ENCODE assay signal across 19 mouse cellular contexts in the genomic region with DNA sequence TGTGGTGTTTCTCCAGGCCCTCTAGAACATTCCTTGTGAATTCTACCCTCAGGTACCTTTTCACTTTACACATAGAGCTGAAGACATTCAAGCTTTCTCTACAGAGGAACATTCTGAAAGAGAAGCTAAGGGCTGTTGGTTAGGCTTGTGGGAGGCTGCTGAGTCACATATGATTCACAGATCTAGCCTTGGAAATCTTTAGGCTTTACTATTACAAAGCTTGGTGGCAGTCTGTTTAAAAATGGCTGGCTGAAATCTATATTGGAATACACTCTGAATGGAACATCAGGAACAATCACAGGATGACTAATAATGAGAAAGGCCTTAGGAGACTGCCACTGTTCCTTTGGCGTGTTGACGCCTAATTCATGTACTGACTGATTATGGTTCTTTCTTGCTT.
DNase-seq lines count a peak whose midpoint lies in the region; ATAC-seq and TF ChIP-seq lines count a peak whose summit lies in the region.
"Had no signal": no experiment of that assay in that cellular context is flagged by ENCODE, and none has a peak within 500 bp of the region (broad histone marks: within the 10 kb centered on the region; RNA-seq: fewer than 3 reads in every experiment).

No protein-coding gene starts in this region.

- ATAC-seq in frontal cortex, adult (ENCODE audit: low TSS enrichment), result peak; percentile 92
- ATAC-seq in forebrain, embryonic 12.5 days (ENCODE audit: low FRiP score), result no peak
- ATAC-seq: forebrain, embryonic 15.5 days; hindbrain, embryonic 16.5 days had no signal

- H3K4me2 ChIP-seq in forebrain, embryonic 12.5 days, result no peak overlapping the region
- H3K4me2 ChIP-seq: forebrain, embryonic 15.5 days; limb, embryonic 15.5 days; neural tube, embryonic 12.5 days had no signal

- no peak overlapping the region for H3K9ac ChIP-seq in forebrain, embryonic 12.5 days
- H3K9ac ChIP-seq: forebrain, embryonic 15.5 days; limb, embryonic 15.5 days; neural tube, embryonic 12.5 days had no signal

- no peak for DNase-seq in frontal cortex, postnatal 14 days (ENCODE audit: low spot score in 2 of 2)
- peak; percentile 43 to 47 for DNase-seq in left cerebral cortex, adult 18-20 months (ENCODE audit: low spot score in 2 of 2)
- DNase-seq in left cerebral cortex, postnatal 10 days (ENCODE audit: extremely low spot score in 1 of 2, low spot score in 2 of 2), result no peak
- DNase-seq in left cerebral cortex, postnatal 14 days (ENCODE audit: low spot score in 2 of 2), result peak; percentile 32 to 49
- DNase-seq in kidney, postnatal 4 days, result no peak
- DNase-seq: cerebellum, adult 18-20 months; cerebellum, postnatal 36 days; gastrocnemius, postnatal 36 days; kidney, adult 11 months; kidney, postnatal 25 days; lung, postnatal 10 days; thymus, postnatal 25 days had no signal

- H3K27me3 ChIP-seq in C2C12 (ENCODE audit: control insufficient read depth, insufficient read depth, insufficient read length), result no peaks in the 10 kb centered on the region
- peaks cover 16% of the 10 kb centered on the region for H3K27me3 ChIP-seq in forebrain, embryonic 12.5 days
- H3K27me3 ChIP-seq: forebrain, embryonic 15.5 days; limb, embryonic 15.5 days had no signal

- no peak overlapping the region for H3K4me3 ChIP-seq in C2C12 (ENCODE audit: insufficient read depth, poor library complexity, severe bottlenecking)
- H3K4me3 ChIP-seq in forebrain, embryonic 12.5 days (replicated peaks), result no peak overlapping the region
- H3K4me3 ChIP-seq: forebrain, embryonic 15.5 days; limb, embryonic 15.5 days; neural tube, embryonic 12.5 days had no signal

- H3K27ac ChIP-seq in forebrain, embryonic 12.5 days, result no peak overlapping the region
- H3K27ac ChIP-seq: forebrain, embryonic 15.5 days; limb, embryonic 15.5 days; neural tube, embryonic 12.5 days had no signal

- no peak for TF ChIP-seq CTCF in C2C12 (IDR thresholded peaks at IDR 0.05; ENCODE audit: control insufficient read depth, insufficient read depth, insufficient read length)

- no peaks in the 10 kb centered on the region for H3K36me3 ChIP-seq in C2C12 (ENCODE audit: control insufficient read depth, insufficient read depth)
- no peaks in the 10 kb centered on the region for H3K36me3 ChIP-seq in forebrain, embryonic 12.5 days (replicated peaks)
- H3K36me3 ChIP-seq: forebrain, embryonic 15.5 days; limb, embryonic 15.5 days; neural tube, embryonic 12.5 days had no signal

- H3K9me3 ChIP-seq in forebrain, embryonic 12.5 days, result no peaks in the 10 kb centered on the region
- H3K9me3 ChIP-seq: forebrain, embryonic 15.5 days; limb, embryonic 15.5 days; neural tube, embryonic 12.5 days had no signal

- WGBS in forebrain, embryonic 12.5 days, result 83% methylated on average over 2 of the region's 2 CpGs

- peaks cover 29% of the 10 kb centered on the region for H3K4me1 ChIP-seq in forebrain, embryonic 12.5 days
- H3K4me1 ChIP-seq: limb, embryonic 15.5 days had no signal

- peaks cover 30% of the 10 kb centered on the region for H3K79me2 ChIP-seq in C2C12 (ENCODE audit: control insufficient read depth, insufficient read depth)

- intact Hi-C loops in left cerebral cortex, postnatal 10 days (cut with DNase I), result no loop called here
- intact Hi-C loops in left cerebral cortex, postnatal 14 days (cut with DNase I), result loop anchor here (5.0 kb wide), 1 partner anchor 64 kb away; no protein-coding TSS in a partner anchor

- no peak overlapping the region for H3ac ChIP-seq in C2C12 (ENCODE audit: control insufficient read depth, insufficient read length, low read depth)

- peaks cover 2% of the 10 kb centered on the region for H3K79me3 ChIP-seq in C2C12 (ENCODE audit: low read depth)

TF ChIP-seq in C2C12, 6 proteins besides CTCF, POLR2A, EP300 and RAD21:
- TF ChIP-seq MYOG (IDR thresholded peaks at IDR 0.05; ENCODE audit: control insufficient read depth, extremely low read depth, insufficient read length) (no peak), MYOD1 (IDR thresholded peaks at IDR 0.05; ENCODE audit: control insufficient read depth, insufficient read length, low read depth) (no peak), CEBPB (IDR thresholded peaks at IDR 0.05; ENCODE audit: low read depth) (no peak), MAX (IDR thresholded peaks at IDR 0.05) (no peak), FOSL1 (IDR thresholded peaks at IDR 0.05; ENCODE audit: insufficient read depth, low read length, poor library complexity, severe bottlenecking) (peak; percentile 79)

Comparison
In these comparisons a context has a peak if more than half of its experiments do, and no peak if none do; other contexts are left out.
1. DNase-seq: peak in left cerebral cortex, adult 18-20 months (2 of 2) and left cerebral cortex, postnatal 14 days (2 of 2); none in frontal cortex, postnatal 14 days (0 of 2), left cerebral cortex, postnatal 10 days (0 of 2) and kidney, postnatal 4 days (0 of 2).